Mouse (Mus musculus) heart, embryonic 13.5 days (tissue): Measurements from ENCODE around the gene Gabpb1. TPM values are rescaled to one million over a fixed set of nuclear protein-coding genes. Genes with fewer than 3 reads are reported as not detected.
A peak's percentile ranks its signal among the peaks of the same experiment; 100 is the strongest.

Experiments used
- ATAC-seq: fragments of 200-750 bp; cut with Nextera tagmentation; 2 replicates; pipeline ENCODE4 v1.8.0; 2017; ENCODE audit warnings: moderate TSS enrichment; ENCODE audit not compliant: insufficient number of reproducible peaks, low FRiP score, low TSS enrichment; ENCODE audit errors: extremely low read depth
- H3K27ac ChIP-seq: fragments of 300-500 bp; sonication (generic); replicated peaks from 2 replicates; pipeline ENCODE4 v1.5.1; 2015; ENCODE audit warnings: moderate library complexity, mild to moderate bottlenecking, inconsistent platforms
- H3K27me3 ChIP-seq: fragments of 300-500 bp; sonication (generic); replicated peaks from 2 replicates; pipeline ENCODE4 v1.6.1; 2015; ENCODE audit warnings: mild to moderate bottlenecking, inconsistent platforms
- H3K36me3 ChIP-seq: fragments of 300-500 bp; sonication (generic); 2 replicates; pipeline ENCODE4 v1.6.1; 2015; ENCODE audit warnings: mild to moderate bottlenecking, inconsistent platforms
- H3K4me1 ChIP-seq: fragments of 300-500 bp; sonication (generic); 2 replicates; pipeline ENCODE4 v1.6.1; 2015; ENCODE audit warnings: inconsistent platforms
- H3K4me2 ChIP-seq: fragments of 300-500 bp; sonication (generic); 2 replicates; pipeline ENCODE4 v1.6.1; 2015; ENCODE audit warnings: inconsistent platforms, mild to moderate bottlenecking, moderate library complexity
- H3K4me3 ChIP-seq: fragments of 300-500 bp; sonication (generic); 2 replicates; pipeline ENCODE4 v1.5.1; 2015; ENCODE audit warnings: moderate library complexity, mild to moderate bottlenecking, inconsistent platforms
- H3K9ac ChIP-seq: fragments of 300-500 bp; sonication (generic); 2 replicates; pipeline ENCODE4 v1.6.1; 2015; ENCODE audit warnings: inconsistent platforms, mild to moderate bottlenecking, moderate library complexity
- H3K9me3 ChIP-seq: fragments of 300-500 bp; sonication (generic); 2 replicates; pipeline ENCODE4 v1.6.1; 2016; ENCODE audit warnings: inconsistent platforms
- WGBS: fragments of 180-500 bp; shearing (Covaris S2); methylation state at CpG from one replicate; pipeline ENCODE4 v1.1.7; 2015; ENCODE audit warnings: mixed read lengths; 5-methylcytosine and 5-hydroxymethylcytosine counted together
- polyA plus RNA-seq: library from polyadenylated mRNA; unstranded; fragments of >200 nt; fragmentation: Nextera tagmentation; extraction: Ambion mirVana; gene quantifications from 2 replicates; pipeline ENCODE4 v1.2.1, GENCODE M21; 2015

The Gabpb1 gene
- polyA plus RNA-seq, 1 experiment from 2014 or later = 31.6 TPM

GRCm38 (mm10) chr2:126606688-126607062 lies 69.5 kb downstream of the Gabpb1 start:
- H3K9me3 ChIP-seq = no peaks in the 10 kb centered on the region
- H3K4me1 ChIP-seq = peaks cover 20% of the 10 kb centered on the region
- ATAC-seq = no peak
- no peak overlapping the region for H3K27ac ChIP-seq
- no peak overlapping the region for H3K4me3 ChIP-seq
- no peak overlapping the region for H3K9ac ChIP-seq
- no peak overlapping the region for H3K4me2 ChIP-seq
- H3K36me3 ChIP-seq = no peaks in the 10 kb centered on the region
- 22% methylated on average over 4 of the region's 4 CpGs for WGBS
- peaks cover 3% of the 10 kb centered on the region for H3K27me3 ChIP-seq

GRCm38 (mm10) chr2:126606061-126606687 lies 70.0 kb downstream of the Gabpb1 start:
- no peak for ATAC-seq

GRCm38 (mm10) chr2:126601918-126602600 lies 74.1 kb downstream of the Gabpb1 start:
- no peaks in the 10 kb centered on the region for H3K36me3 ChIP-seq
- peaks cover 11% of the 10 kb centered on the region for H3K4me1 ChIP-seq
- H3K9ac ChIP-seq = no peak overlapping the region
- no peak overlapping the region for H3K4me2 ChIP-seq
- peaks cover 6% of the 10 kb centered on the region for H3K27me3 ChIP-seq
- H3K9me3 ChIP-seq = no peaks in the 10 kb centered on the region
- no peak overlapping the region for H3K4me3 ChIP-seq
- no peak overlapping the region for H3K27ac ChIP-seq
- WGBS = 79% methylated on average over 14 of the region's 14 CpGs
- ATAC-seq = no peak

More at GRCm38 (mm10) chr2:126606061-126606687, 70.0 kb downstream of the Gabpb1 start:
- peaks cover 20% of the 10 kb centered on the region for H3K4me1 ChIP-seq
- H3K9me3 ChIP-seq = no peaks in the 10 kb centered on the region
- H3K27me3 ChIP-seq = peaks cover 6% of the 10 kb centered on the region
- H3K9ac ChIP-seq = no peak overlapping the region
- H3K4me3 ChIP-seq = no peak overlapping the region
- no peaks in the 10 kb centered on the region for H3K36me3 ChIP-seq
- WGBS = 64% methylated on average over 15 of the region's 15 CpGs
- no peak overlapping the region for H3K4me2 ChIP-seq
- H3K27ac ChIP-seq = no peak overlapping the region

- peaks cover 6% of the 10 kb centered on the region for H3K27me3 ChIP-seq
- no peak for ATAC-seq
Observed at GRCm38 (mm10) chr2:126600533-126600932, 75.6 kb downstream of the Gabpb1 start.

GRCm38 (mm10) chr2:126599005-126599404 lies 77.1 kb downstream of the Gabpb1 start:
- Histone ChIP-seq H3K27me3 (peaks cover 11% of the 10 kb centered on the region), H3K27ac (no peak overlapping the region), H3K9me3 (no peaks in the 10 kb centered on the region), H3K4me3 (no peak overlapping the region), H3K36me3 (no peaks in the 10 kb centered on the region), H3K4me2 (peak overlapping the region; percentile 46), H3K9ac (0 out of 2 replicates have a peak overlapping the region, but pooled peaks have one; percentile 37), H3K4me1 (0 out of 2 replicates have a peak, but pooled peaks cover 8% of the 10 kb centered on the region)
- no peak for ATAC-seq
- 7% methylated on average over 3 of the region's 3 CpGs for WGBS

More at GRCm38 (mm10) chr2:126600533-126600932, 75.6 kb downstream of the Gabpb1 start:
- Histone ChIP-seq H3K9me3 (no peaks in the 10 kb centered on the region), H3K4me1 (0 out of 2 replicates have a peak, but pooled peaks cover 5% of the 10 kb centered on the region), H3K27ac (no peak overlapping the region), H3K4me3 (no peak overlapping the region), H3K9ac (no peak overlapping the region), H3K36me3 (no peaks in the 10 kb centered on the region), H3K4me2 (no peak overlapping the region)
- WGBS = 71% methylated on average over 14 of the region's 14 CpGs

- H3K9ac ChIP-seq = no peak overlapping the region
- no peak overlapping the region for H3K4me2 ChIP-seq
- H3K36me3 ChIP-seq = no peaks in the 10 kb centered on the region
- H3K27ac ChIP-seq = no peak overlapping the region
- ATAC-seq = no peak
- H3K27me3 ChIP-seq = peaks cover 11% of the 10 kb centered on the region
- 53% methylated on average over 2 of the region's 2 CpGs for WGBS
- H3K9me3 ChIP-seq = no peaks in the 10 kb centered on the region
- 0 out of 2 replicates have a peak, but pooled peaks cover 8% of the 10 kb centered on the region for H3K4me1 ChIP-seq
- no peak overlapping the region for H3K4me3 ChIP-seq
Observed at GRCm38 (mm10) chr2:126598359-126598758, 77.8 kb downstream of the Gabpb1 start.

- H3K4me2 ChIP-seq = 0 out of 2 replicates have a peak overlapping the region, but pooled peaks have one; percentile 16
Observed at GRCm38 (mm10) chr2:126597279-126598241, 78.6 kb downstream of the Gabpb1 start.

GRCm38 (mm10) chr2:126596347-126597072 lies 79.6 kb downstream of the Gabpb1 start:
- 0 out of 2 replicates have a peak, but pooled peaks cover 8% of the 10 kb centered on the region for H3K4me1 ChIP-seq
- ATAC-seq = no peak
- H3K4me3 ChIP-seq = no peak overlapping the region
- H3K27me3 ChIP-seq = peaks cover 7% of the 10 kb centered on the region; the same call in 1 of the 2 replicates
- 88% methylated on average over 7 of the region's 7 CpGs for WGBS
- no peak overlapping the region for H3K27ac ChIP-seq
- no peak overlapping the region for H3K4me2 ChIP-seq
- H3K36me3 ChIP-seq = no peaks in the 10 kb centered on the region
- H3K9ac ChIP-seq = no peak overlapping the region
- H3K9me3 ChIP-seq = no peaks in the 10 kb centered on the region

More at GRCm38 (mm10) chr2:126597279-126598241, 78.6 kb downstream of the Gabpb1 start:
- no peak for ATAC-seq
- H3K36me3 ChIP-seq = no peaks in the 10 kb centered on the region
- H3K4me3 ChIP-seq = no peak overlapping the region
- H3K27ac ChIP-seq = no peak overlapping the region
- H3K4me1 ChIP-seq = 0 out of 2 replicates have a peak, but pooled peaks cover 8% of the 10 kb centered on the region
- no peaks in the 10 kb centered on the region for H3K9me3 ChIP-seq
- no peak overlapping the region for H3K9ac ChIP-seq
- 71% methylated on average over 20 of the region's 20 CpGs for WGBS
- peaks cover 11% of the 10 kb centered on the region for H3K27me3 ChIP-seq

DNA sequence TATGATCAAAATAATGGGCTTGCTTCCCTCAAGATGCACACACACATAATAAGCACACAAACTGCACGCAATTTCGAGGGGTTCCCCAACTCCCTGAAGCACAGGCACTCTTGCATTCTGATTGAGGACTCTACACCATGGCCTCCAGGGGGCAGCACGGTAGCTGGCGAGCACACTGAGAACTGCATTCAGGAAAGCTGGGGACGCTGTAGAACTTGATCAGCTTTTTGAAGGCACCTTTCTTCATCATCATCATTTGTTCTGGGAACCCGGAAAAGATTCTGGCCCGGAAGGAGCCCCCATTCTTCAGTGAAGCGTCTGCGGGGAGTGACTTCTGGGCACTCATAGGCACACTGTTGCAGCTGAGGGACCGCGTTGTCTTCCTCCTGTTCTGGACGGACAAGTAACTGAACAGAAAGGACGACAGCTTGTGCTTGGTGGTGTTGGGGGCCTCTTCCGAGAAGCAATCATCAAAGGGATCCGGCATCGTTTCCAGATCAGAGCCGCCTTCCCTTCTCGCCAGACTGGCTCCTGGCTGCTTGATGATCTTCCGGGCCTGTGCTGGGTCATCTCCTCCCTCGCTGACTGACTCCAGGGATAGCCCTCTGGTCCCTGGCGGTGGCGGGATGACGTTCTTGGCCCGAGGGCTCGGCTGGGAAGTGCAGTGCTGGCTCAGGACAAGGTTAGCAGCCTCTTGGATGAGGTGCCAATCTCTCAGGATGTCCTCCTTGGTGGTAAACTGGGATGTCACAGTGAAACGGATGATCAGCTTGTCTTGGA lies 82.1 kb downstream of the Gabpb1 start:
- peak overlapping the region; percentile 73 for H3K9ac ChIP-seq
- 20% methylated on average over 26 of the region's 26 CpGs for WGBS
- no peak overlapping the region for H3K27ac ChIP-seq
- 0 out of 2 replicates have a peak, but pooled peaks cover 3% of the 10 kb centered on the region for H3K4me1 ChIP-seq
- H3K4me3 ChIP-seq = peak overlapping the region; percentile 47
- peak overlapping the region; percentile 73 for H3K4me2 ChIP-seq
- no peaks in the 10 kb centered on the region for H3K9me3 ChIP-seq
- H3K36me3 ChIP-seq = no peaks in the 10 kb centered on the region
- no peak for ATAC-seq
- 0 out of 2 replicates have a peak, but pooled peaks cover 5% of the 10 kb centered on the region for H3K27me3 ChIP-seq

DNA sequence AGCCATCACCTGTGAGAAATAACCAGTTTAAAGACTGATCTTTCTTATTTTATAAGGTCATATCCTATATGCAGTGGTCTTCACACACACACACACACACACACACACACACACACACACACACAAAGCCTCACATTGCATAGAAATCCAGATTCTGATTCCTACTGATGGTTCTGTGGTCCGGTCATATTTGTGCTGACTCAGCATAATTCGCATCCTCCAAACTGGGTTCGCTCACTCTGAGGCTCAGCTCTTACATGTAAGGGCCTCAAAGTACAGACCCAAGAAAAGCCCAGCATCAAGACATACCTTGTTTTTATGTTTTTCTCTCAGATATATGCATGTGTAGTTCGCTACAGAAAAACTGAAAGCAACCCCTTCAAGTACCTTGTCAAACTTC lies 84.8 kb downstream of the Gabpb1 start:
- 91% methylated on average over 4 of the region's 4 CpGs for WGBS
- H3K4me2 ChIP-seq = no peak overlapping the region
- ATAC-seq = no peak

More for the DNA sequence above, 84.8 kb downstream of the Gabpb1 start:
- Histone ChIP-seq H3K36me3 (no peaks in the 10 kb centered on the region), H3K9me3 (no peaks in the 10 kb centered on the region), H3K27me3 (0 out of 2 replicates have a peak, but pooled peaks cover 5% of the 10 kb centered on the region), H3K4me1 (0 out of 2 replicates have a peak, but pooled peaks cover 3% of the 10 kb centered on the region), H3K27ac (no peak overlapping the region), H3K4me3 (no peak overlapping the region), H3K9ac (no peak overlapping the region)
